Mouse (Mus musculus) brown adipose tissue, adult 24 weeks (tissue): ENCODE data around the gene Dip2b. TPM values are rescaled to one million over a fixed set of nuclear protein-coding genes. Genes with fewer than 3 reads are reported as not detected.

ENCODE experiments used
- polyA plus RNA-seq: library from polyadenylated mRNA; stranded (reverse); fragments of >200 nt; gene quantifications from 2 replicates; pipeline ENCODE4 v1.2.4, GENCODE M21; 2012; ENCODE audit not compliant: missing spikeins, insufficient read depth, insufficient read length

Dip2b gene
- polyA plus RNA-seq, 1 experiment: 3.8 TPM

Other genes starting within 250 kb of the Dip2b start
- gene Lima1, start 163.2 kb upstream of the Dip2b start, polyA plus RNA-seq: 9.0 and 18.3 TPM in 2 replicates
- gene Fam186a, start 71.6 kb upstream of the Dip2b start, polyA plus RNA-seq: 1.9 and 2.2 TPM in 2 replicates
- gene Larp4, start 68.6 kb upstream of the Dip2b start, polyA plus RNA-seq: 38.5 and 38.8 TPM in 2 replicates
- gene Atf1, start 189.2 kb downstream of the Dip2b start, polyA plus RNA-seq: 22.4 and 29.0 TPM in 2 replicates
- not detected in 2 replicates for gene Tmprss12, start 242.2 kb downstream of the Dip2b start, polyA plus RNA-seq